Mouse (Mus musculus): ENCODE data around the gene 1700074P13Rik. TPM values are rescaled to one million over a fixed set of nuclear protein-coding genes. Genes with fewer than 3 reads are reported as not detected.
"Not testable (repeated sequence)": the region's sequence is repeated elsewhere in the genome, so short reads cannot be mapped to it uniquely, and the experiment has no call there.

The 1700074P13Rik gene
- polyA plus RNA-seq (2015; fragmentation: Nextera tagmentation; extraction: Ambion mirVana): not detected in 2 replicates

DNA sequence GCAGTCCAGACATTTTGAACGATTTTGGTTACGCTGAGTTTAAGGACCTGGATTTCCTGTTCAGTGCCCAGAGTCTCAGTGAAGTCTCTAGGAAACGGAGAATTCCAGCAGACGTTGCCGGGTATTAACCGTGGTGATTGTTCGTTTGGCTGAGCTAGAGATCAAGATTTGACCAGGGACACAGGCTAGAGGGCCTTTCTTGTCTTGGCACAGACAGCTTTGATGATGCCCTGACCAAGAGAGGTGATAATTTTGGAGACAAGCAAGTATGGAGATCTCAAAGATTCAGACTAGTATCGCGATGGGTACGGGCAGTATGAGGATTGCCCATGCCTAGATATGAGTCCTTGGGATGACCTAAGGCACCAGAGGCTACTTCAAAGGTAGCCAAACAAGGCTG lies at the start of gene 1700074P13Rik:
Gene 1700074P13Rik (minus strand): TSS at position 101 of the 400 bp plus-strand sequence.
- WGBS: 91% methylated on average over 10 of the region's 10 CpGs
- no peak for ATAC-seq

DNA sequence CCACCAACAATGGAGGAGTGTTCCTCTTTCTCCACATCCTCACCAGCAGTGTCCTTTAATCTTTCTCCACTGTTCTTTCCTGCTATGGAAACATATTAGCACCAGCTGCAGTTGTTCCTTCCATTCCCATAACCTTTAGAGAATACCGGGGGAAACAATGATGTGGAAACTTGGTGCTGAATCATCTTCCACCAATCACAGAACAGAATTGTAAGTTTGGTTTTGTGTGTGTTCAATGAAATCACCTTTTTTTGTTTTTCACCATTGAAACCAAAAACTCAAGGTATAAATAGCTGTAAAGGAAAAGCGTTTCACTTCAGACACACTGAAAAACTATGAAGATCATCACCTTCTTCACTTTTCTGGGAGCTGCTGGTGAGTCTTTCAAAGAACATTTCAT lies 24.1 kb upstream of the 1700074P13Rik start, which contains the start of gene 1810009J06Rik:
Gene 1810009J06Rik (plus strand): TSS at position 301 of the 400 bp plus-strand sequence.
- 86% methylated on average over 2 of the region's 2 CpGs for WGBS
- H3K4me2 ChIP-seq; H3K4me3 ChIP-seq; H3K27ac ChIP-seq; H3K36me3 ChIP-seq (ENCODE audit: poor library complexity, severe bottlenecking); H3K9ac ChIP-seq; H3K27me3 ChIP-seq; H3K4me1 ChIP-seq; H3K9me3 ChIP-seq (replicated peaks); ATAC-seq: not testable (repeated sequence)

More for the DNA sequence above, at the start of gene 1700074P13Rik:
- H3K27me3 ChIP-seq: no peaks in the 10 kb centered on the region
- H3K9me3 ChIP-seq (replicated peaks): no peaks in the 10 kb centered on the region
- H3K36me3 ChIP-seq (ENCODE audit: poor library complexity, severe bottlenecking): no peaks in the 10 kb centered on the region
- no peak within 1 kb of the TSS for H3K27ac ChIP-seq
- H3K4me2 ChIP-seq: no peak within 1 kb of the TSS
- no peak within 1 kb of the TSS for H3K9ac ChIP-seq
- H3K4me3 ChIP-seq: no peak within 1 kb of the TSS
- H3K4me1 ChIP-seq: no peaks in the 10 kb centered on the region

DNA sequence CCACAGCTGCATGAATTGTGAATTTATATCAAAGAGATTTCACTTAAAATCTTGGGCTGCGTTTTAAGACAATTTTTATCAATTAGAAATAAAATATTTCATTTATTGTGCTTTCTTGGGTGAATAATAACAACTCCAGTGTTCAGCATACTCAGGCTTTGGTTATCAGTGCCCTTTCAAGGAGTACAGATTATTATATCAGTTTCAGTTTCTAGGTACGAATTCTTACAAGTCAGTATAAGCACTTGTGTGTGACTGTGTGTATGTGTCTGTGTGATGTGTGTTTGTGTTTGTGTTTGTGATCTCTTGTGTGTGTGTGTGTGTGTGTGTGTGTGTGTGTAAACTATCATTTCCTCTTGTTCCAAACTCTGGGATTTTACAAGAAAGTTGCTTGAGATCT lies 13.4 kb upstream of the 1700074P13Rik start:
- H3K27me3 ChIP-seq: no peaks in the 10 kb centered on the region
- ATAC-seq: no peak
- WGBS: 65% methylated on average over 2 of the region's 2 CpGs
- H3K4me2 ChIP-seq: no peak overlapping the region
- H3K27ac ChIP-seq: no peak overlapping the region
- no peak overlapping the region for H3K4me3 ChIP-seq
- H3K9me3 ChIP-seq (replicated peaks): no peaks in the 10 kb centered on the region
- H3K36me3 ChIP-seq (ENCODE audit: poor library complexity, severe bottlenecking): no peaks in the 10 kb centered on the region
- H3K9ac ChIP-seq: no peak overlapping the region
- no peaks in the 10 kb centered on the region for H3K4me1 ChIP-seq

DNA sequence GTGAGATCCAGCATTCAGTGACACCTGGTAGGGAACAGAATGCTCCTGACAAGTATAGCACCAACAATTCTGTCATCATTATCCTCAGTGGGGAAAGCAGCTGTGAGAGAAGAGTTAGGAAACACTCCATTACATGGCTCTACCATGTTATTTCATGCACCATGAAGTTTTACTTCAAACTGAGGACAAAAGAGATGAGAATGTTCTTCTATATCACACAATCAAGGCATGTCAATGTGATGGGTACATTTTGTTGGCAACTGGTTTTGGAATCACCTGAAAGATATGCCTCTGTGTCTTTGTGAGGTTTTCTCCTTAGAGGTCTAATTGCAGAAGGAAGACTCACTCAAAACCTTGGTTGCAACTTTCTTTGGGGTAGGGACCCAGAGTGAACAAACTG lies 11.4 kb upstream of the 1700074P13Rik start, which contains the start of gene Gm4744:
Gene Gm4744 (minus strand): TSS at position 101 of the 400 bp plus-strand sequence.
- H3K4me2 ChIP-seq: no peak within 1 kb of the TSS
- H3K9ac ChIP-seq: no peak within 1 kb of the TSS
- no peak for ATAC-seq
- H3K27me3 ChIP-seq: no peaks in the 10 kb centered on the region
- H3K27ac ChIP-seq: no peak within 1 kb of the TSS
- no peaks in the 10 kb centered on the region for H3K9me3 ChIP-seq (replicated peaks)
- no peak within 1 kb of the TSS for H3K4me3 ChIP-seq
- H3K4me1 ChIP-seq: no peaks in the 10 kb centered on the region
- no peaks in the 10 kb centered on the region for H3K36me3 ChIP-seq (ENCODE audit: poor library complexity, severe bottlenecking)

DNA sequence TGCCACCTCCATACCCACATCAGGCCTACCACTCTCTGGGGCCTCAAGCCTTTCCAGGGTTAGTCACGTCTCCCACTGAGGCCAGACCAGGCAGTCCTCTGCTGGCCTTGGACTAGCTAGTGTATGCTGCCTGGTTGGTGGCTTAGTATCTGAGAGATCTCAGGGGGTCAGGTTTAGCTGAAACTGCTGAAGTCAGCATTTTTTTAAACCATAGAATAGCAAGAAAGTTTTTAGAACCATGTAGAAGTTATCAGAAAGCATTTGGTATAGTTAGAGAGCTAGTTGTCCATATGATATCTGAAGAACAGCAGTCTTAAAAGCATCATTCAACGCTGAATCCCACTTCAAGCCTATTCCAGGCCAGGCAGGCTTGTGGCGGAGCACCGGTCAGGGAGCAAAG lies 20.4 kb downstream of the 1700074P13Rik start:
- no peaks in the 10 kb centered on the region for H3K9me3 ChIP-seq (replicated peaks)

DNA sequence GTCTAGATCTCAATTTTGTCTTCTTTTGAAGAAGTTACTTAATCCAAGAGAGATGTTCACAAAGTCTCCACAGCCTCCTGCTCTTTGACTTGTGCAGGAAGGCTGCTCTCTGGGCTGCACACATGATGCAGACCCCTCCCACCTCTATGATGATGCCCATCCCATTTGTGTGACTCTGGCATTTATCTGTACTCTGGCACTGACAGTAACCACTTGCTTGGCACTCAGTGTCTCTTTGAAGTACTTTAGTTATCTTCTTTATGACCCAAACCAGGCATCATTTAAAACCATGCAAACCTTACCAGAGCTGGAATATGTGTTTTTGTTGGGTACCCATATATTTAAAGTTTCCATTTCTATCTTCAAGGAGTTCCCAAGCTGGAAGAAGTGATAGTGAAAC lies 40.1 kb downstream of the 1700074P13Rik start, which contains the start of gene Prss58:
Gene Prss58 (minus strand): TSS at position 101 of the 400 bp plus-strand sequence.
- Histone ChIP-seq H3K4me3 (no peak within 1 kb of the TSS), H3K27ac (no peak within 1 kb of the TSS), H3K9me3 (replicated peaks) (no peaks in the 10 kb centered on the region), H3K27me3 (no peaks in the 10 kb centered on the region), H3K36me3 (ENCODE audit: poor library complexity, severe bottlenecking) (no peaks in the 10 kb centered on the region), H3K4me1 (no peaks in the 10 kb centered on the region), H3K4me2 (no peak within 1 kb of the TSS), H3K9ac (no peak within 1 kb of the TSS)
- ATAC-seq: no peak

More for the DNA sequence above, 20.4 kb downstream of the 1700074P13Rik start:
- 81% methylated on average over 4 of the region's 4 CpGs for WGBS
- Histone ChIP-seq H3K4me2 (no peak overlapping the region), H3K27ac (no peak overlapping the region), H3K4me1 (no peaks in the 10 kb centered on the region), H3K36me3 (ENCODE audit: poor library complexity, severe bottlenecking) (no peaks in the 10 kb centered on the region), H3K4me3 (no peak overlapping the region), H3K9ac (no peak overlapping the region), H3K27me3 (no peaks in the 10 kb centered on the region)
- no peak for ATAC-seq

DNA sequence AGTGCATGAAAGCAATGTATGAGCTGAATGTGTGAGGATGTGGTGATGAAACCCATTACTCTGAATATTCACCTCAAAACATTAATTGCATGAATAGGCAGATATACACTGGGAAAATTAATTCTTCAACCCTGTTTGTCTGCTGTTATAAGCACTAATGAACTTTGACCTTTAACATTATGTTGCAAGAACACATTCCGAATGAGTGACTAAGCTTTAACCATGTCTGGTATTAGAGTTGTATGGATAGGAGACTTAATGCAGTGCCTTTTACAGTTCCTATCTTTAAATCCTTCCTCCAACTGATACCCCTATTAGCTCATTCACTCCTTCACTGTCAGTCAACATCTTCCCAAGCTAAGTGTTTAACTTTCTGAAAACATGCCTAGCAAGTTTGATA lies 45.6 kb downstream of the 1700074P13Rik start:
- H3K4me3 ChIP-seq: no peak overlapping the region
- H3K27me3 ChIP-seq: no peaks in the 10 kb centered on the region
- H3K9me3 ChIP-seq (replicated peaks): no peaks in the 10 kb centered on the region
- H3K9ac ChIP-seq: no peak overlapping the region
- 80% methylated on average over 1 of the region's 1 CpGs for WGBS
- no peaks in the 10 kb centered on the region for H3K36me3 ChIP-seq (ENCODE audit: poor library complexity, severe bottlenecking)
- H3K4me2 ChIP-seq: no peak overlapping the region
- no peak for ATAC-seq
- no peak overlapping the region for H3K27ac ChIP-seq
- H3K4me1 ChIP-seq: no peaks in the 10 kb centered on the region

DNA sequence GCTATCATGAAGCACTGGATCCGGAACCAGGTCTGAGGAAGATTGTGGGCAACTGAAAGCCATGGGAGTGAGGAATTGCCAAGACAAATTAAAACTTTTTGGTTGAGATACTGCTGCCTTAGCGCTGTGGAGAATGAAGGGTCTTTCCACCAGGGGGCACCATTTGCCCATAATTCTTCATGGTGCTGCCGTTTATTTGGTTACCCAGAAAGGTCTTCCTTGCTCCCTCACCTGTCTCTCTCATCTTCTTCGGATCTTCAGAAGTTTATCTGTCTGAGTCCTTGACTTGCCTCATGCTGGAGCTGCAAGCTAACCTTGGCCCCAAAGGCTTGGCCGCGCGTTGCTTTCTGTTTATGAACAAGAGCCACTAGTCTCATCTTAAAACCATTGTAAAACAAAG lies 46.8 kb downstream of the 1700074P13Rik start:
- H3K36me3 ChIP-seq (ENCODE audit: poor library complexity, severe bottlenecking): no peaks in the 10 kb centered on the region
- WGBS: 47% methylated on average over 7 of the region's 7 CpGs
- ATAC-seq: no peak
- H3K9me3 ChIP-seq (replicated peaks): no peaks in the 10 kb centered on the region
- no peaks in the 10 kb centered on the region for H3K27me3 ChIP-seq
- no peak overlapping the region for H3K4me3 ChIP-seq
- H3K4me2 ChIP-seq: no peak overlapping the region
- no peak overlapping the region for H3K27ac ChIP-seq
- H3K4me1 ChIP-seq: no peaks in the 10 kb centered on the region
- H3K9ac ChIP-seq: no peak overlapping the region

DNA sequence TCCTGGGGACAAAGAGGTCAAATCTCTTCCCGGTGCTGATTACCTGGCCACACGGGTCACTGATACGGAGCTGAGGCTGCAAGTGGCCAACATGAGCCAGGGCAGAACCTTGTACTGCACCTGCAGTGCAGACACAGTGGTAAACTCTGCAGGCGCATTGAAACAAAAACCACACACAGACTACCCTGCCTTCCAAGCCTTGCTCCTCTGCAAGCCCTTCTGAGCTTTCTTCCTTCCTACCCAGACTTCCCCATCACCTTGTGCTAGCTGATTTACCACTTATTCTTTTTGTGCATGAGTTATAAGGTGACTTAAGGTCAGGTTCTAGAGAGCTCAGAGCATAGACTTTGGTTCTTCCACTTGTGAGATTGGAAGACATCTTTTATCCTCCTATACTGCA lies 48.6 kb downstream of the 1700074P13Rik start:
- no peak for ATAC-seq
- Histone ChIP-seq H3K27me3 (no peaks in the 10 kb centered on the region), H3K36me3 (ENCODE audit: poor library complexity, severe bottlenecking) (no peaks in the 10 kb centered on the region), H3K4me1 (no peaks in the 10 kb centered on the region), H3K9ac (no peak overlapping the region), H3K4me2 (no peak overlapping the region), H3K27ac (no peak overlapping the region), H3K4me3 (no peak overlapping the region), H3K9me3 (replicated peaks) (no peaks in the 10 kb centered on the region)
- WGBS: 81% methylated on average over 4 of the region's 4 CpGs

DNA sequence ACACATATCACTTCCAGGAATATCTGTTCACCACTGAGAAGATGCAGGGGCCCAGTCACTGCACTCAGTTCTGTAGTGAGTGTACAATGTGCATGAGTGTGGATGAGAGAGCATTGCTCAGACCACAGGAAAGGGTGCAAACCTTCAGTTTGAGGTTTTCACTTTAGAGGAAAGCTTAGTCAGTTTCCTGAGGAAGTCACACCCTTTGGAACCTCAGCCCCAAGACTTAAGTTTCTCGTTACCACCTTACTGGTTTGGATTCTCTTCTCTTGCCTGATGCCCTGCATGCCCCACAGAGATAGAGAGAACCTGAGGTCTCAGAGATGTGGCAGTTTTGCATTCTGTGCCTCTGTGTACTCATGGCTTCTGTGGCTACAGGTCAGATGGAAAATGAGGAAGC lies 49.4 kb downstream of the 1700074P13Rik start:
- no peaks in the 10 kb centered on the region for H3K36me3 ChIP-seq (ENCODE audit: poor library complexity, severe bottlenecking)

DNA sequence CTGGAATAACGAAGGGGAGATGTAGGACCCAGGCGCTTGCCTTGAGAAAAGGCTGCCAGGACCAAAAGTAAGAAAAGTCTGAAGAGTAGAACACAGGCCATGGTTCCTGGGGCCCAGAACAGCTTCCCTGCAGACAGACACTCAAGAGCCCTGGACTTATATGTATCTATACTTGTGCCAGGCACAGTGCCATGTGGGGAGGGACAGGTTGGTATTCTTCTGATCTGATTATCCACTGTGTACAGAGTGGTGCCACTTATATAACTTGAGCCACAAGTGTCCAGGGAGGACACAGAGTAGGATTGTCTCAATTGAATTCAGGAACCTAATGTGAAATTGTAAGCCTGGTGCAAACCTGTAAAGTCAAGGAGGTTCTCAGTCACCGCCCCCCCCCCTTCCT lies 53.0 kb downstream of the 1700074P13Rik start, which contains the start of gene Moxd2:
Gene Moxd2 (minus strand): TSS at position 101 of the 400 bp plus-strand sequence.
- Histone ChIP-seq H3K27ac (no peak within 1 kb of the TSS), H3K4me1 (no peaks in the 10 kb centered on the region), H3K36me3 (ENCODE audit: poor library complexity, severe bottlenecking) (no peaks in the 10 kb centered on the region), H3K4me3 (no peak within 1 kb of the TSS), H3K9me3 (replicated peaks) (no peaks in the 10 kb centered on the region), H3K9ac (no peak within 1 kb of the TSS), H3K4me2 (no peak within 1 kb of the TSS), H3K27me3 (no peaks in the 10 kb centered on the region)
- WGBS: 90% methylated on average over 3 of the region's 3 CpGs
- ATAC-seq: no peak

More for the DNA sequence above, 49.4 kb downstream of the 1700074P13Rik start:
- ATAC-seq: no peak
- no peak overlapping the region for H3K4me2 ChIP-seq
- no peak overlapping the region for H3K27ac ChIP-seq
- no peaks in the 10 kb centered on the region for H3K4me1 ChIP-seq
- WGBS: 83% methylated on average over 1 of the region's 1 CpGs
- H3K9ac ChIP-seq: no peak overlapping the region
- H3K27me3 ChIP-seq: no peaks in the 10 kb centered on the region
- H3K9me3 ChIP-seq (replicated peaks): no peaks in the 10 kb centered on the region
- no peak overlapping the region for H3K4me3 ChIP-seq

All from forebrain, embryonic 13.5 days (tissue).